ENCODE assay signal across 23 mouse cellular contexts in the genomic region with DNA sequence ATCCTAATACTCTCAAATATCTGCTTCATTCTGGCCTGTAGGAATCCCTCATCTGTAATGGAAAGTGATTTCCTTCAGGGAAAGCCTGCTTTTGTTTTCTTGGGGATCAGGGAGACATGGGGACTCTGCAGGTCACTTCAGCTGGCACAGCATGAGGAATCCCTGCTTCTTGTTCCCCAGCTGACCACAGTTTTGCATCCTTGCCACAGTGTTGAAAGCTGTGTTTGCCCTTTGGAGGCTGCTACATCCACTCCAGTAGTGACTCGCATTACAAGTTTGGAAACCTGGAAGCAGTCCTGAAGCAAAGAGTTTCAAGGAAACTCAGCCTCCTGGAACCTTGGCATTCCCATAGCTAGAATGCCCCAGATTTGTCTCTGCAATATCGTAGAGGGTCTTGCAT. TPM values are rescaled to one million over a fixed set of nuclear protein-coding genes. Genes with fewer than 3 reads are reported as not detected.
"Had no signal": no experiment of that assay in that cellular context is flagged by ENCODE, and none has a peak within 500 bp of the region (broad histone marks: within the 10 kb centered on the region; RNA-seq: fewer than 3 reads in every experiment).

No protein-coding gene starts in this region.

- H3K27ac ChIP-seq: heart, embryonic 10.5 days; hindbrain, embryonic 13.5 days; hindbrain, embryonic 15.5 days; hindbrain, postnatal 0 days; limb, embryonic 10.5 days; limb, embryonic 12.5 days; liver, embryonic 13.5 days; liver, embryonic 15.5 days had no signal

- DNase-seq: gastrocnemius, postnatal 14 days; gastrocnemius, postnatal 36 days; heart, adult 18-20 months; heart, postnatal 10 days; heart, postnatal 36 days; kidney, adult 11 months; kidney, adult 2 months; kidney, adult 9 months; kidney, postnatal 10 days; kidney, postnatal 25 days; kidney, postnatal 4 days; layer of hippocampus, adult 9-11 months; liver; liver, embryonic 13.5 days had no signal

- H3K4me1 ChIP-seq: hindbrain, embryonic 15.5 days; limb, embryonic 10.5 days; limb, embryonic 12.5 days; liver, embryonic 13.5 days; liver, embryonic 15.5 days had no signal

- H3K4me3 ChIP-seq: heart, embryonic 10.5 days; heart, embryonic 12.5 days; hindbrain, embryonic 13.5 days; hindbrain, embryonic 15.5 days; limb, embryonic 10.5 days; limb, embryonic 12.5 days; liver, embryonic 13.5 days; liver, embryonic 15.5 days had no signal

RNA-seq across cellular contexts. Expression of a gene that starts 35.4 kb away (rescaled TPM):
- total RNA-seq: hematopoietic stem cell, adult 5-6 weeks had no signal
- polyA plus RNA-seq: kidney, adult 2 months had no signal
